Mouse (Mus musculus) layer of hippocampus, postnatal 10 days (tissue): ENCODE results near the gene E130208F15Rik. TPM values are rescaled to one million over a fixed set of nuclear protein-coding genes. Genes with fewer than 3 reads are reported as not detected.
A peak's percentile ranks its signal among the peaks of the same experiment; 100 is the strongest.

ENCODE experiments used
- DNase-seq, 2 experiments: peaks; one replicate each; pipeline ENCODE4 v3.0.0; 2021; ENCODE audit warnings: low spot score in 2 of 2
- long read RNA-seq: library from polyadenylated mRNA; stranded (forward); transcript quantifications from one replicate; pipeline ENCODE4 v2.0.0, GENCODE M21; 2023
- total RNA-seq, 2 experiments: library from RNA; stranded (reverse); gene quantifications; 2 replicates each; pipeline ENCODE4 v1.2.3; 2021

E130208F15Rik gene
- total RNA-seq: under 1 TPM; 0.48 to 0.69 TPM
- long read RNA-seq: 0 reads

DNA sequence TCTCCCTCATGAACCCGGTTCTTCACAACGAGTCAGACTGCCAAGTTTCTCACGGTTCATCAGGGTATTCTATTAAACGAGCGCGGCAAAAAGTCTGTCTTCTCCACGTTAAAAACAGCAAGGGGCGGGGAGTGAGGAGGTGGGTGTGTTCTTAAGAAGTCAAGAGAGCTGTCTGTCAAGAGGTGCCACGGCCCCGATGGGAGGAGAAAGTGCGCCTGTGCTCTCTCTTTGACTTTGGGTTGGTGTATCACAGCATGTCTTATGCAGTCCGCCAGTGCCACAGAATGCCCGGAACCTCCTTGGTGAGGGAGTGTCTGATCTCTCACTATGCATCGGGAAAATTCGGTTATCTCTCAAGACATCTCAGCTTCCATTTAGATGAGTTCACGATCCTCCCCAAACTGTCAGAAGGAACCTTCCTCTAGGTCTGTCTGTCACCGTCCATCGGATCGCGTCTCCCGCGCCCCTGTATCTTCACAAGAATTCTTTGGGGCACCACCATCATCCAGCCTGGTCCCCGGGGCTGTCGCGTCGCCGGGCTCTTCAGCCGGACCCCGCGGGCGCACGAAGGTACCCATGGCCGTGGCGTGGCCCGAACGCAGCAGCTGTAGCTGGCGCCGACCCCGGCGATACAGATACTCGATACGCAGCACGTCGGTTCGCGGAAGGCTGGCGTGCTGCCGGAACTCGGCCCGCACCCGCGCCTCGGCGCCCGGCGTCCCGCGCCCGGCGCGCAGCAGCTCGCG is at the start of gene E130208F15Rik:
Gene E130208F15Rik, plus strand, starts transcription at position 202 of the 746 bp plus-strand sequence.
- peak; percentile 42 to 61 for DNase-seq

DNA sequence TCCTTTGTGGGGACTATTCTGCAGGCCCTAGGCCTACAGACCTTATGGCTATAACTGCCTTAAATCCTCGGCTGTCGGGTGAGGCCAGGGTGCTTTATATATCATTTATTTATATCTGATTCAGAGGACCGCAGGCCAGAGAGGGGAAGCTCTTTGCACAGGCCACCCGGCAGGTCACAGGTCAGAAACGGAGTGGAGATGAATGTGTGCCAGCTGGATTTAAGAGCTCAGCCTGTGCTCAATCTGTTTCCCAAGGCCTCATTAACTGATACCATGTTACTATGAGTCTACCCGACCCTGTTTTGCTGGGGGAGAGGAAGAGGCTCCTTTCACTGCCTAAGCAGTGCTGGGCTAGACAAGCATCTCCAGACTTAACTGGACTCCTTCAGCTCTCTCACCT is 47.2 kb upstream of the E130208F15Rik start:
- no peak for DNase-seq

GRCm38 (mm10) chr7:30278911-30279310 is 42.6 kb upstream of the E130208F15Rik start:
- DNase-seq: no peak

DNA sequence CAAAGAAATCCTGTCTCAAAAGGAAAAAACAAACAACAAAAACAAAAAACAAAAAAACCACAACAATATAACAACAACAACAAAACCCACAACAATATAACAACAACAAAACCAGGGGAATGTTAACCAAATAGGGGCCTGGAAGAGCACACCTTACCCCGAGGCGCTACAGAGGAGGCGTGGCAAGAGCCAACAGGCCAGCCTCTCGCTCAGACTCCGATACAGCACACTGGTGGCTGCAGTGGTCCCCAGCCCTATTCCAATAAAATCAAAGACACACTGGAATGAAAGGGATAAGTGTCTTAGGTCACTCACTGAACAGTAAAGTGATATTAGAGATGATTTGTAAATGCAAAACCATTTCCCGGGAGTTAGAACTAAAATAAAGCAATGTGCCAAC is 42.0 kb upstream of the E130208F15Rik start:
- no peak for DNase-seq

- DNase-seq: peak; percentile 89 to 93
Measured at GRCm38 (mm10) chr7:30279951-30280669, 41.4 kb upstream of the E130208F15Rik start, which contains the start of the genes Thap8 and Wdr62. TSS of gene Thap8 (plus strand) at chr7:30280094. TSS of gene Wdr62 (minus strand) at chr7:30280419.

GRCm38 (mm10) chr7:30280670-30281138 is 40.8 kb upstream of the E130208F15Rik start:
- peak; percentile 83 to 89 for DNase-seq

- no peak for DNase-seq
Measured at GRCm38 (mm10) chr7:30281522-30281921, 40.0 kb upstream of the E130208F15Rik start.

- no peak for DNase-seq
Measured at GRCm38 (mm10) chr7:30282740-30283139, 38.8 kb upstream of the E130208F15Rik start.

GRCm38 (mm10) chr7:30286701-30287410 is 34.7 kb upstream of the E130208F15Rik start:
- DNase-seq: no peak

- no peak for DNase-seq
Measured at GRCm38 (mm10) chr7:30288046-30288445, 33.5 kb upstream of the E130208F15Rik start.

DNA sequence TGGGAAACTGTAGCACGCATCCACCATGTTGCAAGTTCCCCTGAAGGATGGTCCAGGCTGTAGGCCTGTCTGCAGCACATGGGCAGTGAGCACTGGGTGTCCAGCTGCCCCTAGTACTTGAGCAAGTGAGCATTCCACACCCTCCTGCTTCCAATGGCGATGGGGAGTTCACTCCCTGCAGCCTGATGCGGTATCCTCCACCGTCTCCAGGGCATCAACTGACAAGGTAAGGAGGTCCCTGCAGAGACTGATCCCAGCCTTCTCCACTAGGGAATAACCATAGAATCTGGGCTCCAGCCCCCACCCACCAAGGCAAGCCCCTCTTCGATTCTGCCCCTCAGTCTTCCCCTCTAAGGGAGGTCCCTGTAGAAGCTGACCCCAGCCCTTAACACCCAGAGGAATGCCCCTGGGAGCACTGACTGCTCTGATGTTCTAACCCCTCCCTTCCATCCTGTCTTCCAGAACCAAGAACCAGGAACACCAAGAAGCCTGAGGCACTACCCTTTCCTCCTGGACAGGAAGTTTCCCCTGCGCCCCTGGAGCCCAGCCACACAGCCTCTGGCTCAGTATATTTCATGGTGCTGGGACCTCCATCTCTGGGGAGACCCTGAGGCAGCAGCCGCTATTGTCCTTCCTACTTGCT is 32.3 kb upstream of the E130208F15Rik start:
- DNase-seq: no peak

DNA sequence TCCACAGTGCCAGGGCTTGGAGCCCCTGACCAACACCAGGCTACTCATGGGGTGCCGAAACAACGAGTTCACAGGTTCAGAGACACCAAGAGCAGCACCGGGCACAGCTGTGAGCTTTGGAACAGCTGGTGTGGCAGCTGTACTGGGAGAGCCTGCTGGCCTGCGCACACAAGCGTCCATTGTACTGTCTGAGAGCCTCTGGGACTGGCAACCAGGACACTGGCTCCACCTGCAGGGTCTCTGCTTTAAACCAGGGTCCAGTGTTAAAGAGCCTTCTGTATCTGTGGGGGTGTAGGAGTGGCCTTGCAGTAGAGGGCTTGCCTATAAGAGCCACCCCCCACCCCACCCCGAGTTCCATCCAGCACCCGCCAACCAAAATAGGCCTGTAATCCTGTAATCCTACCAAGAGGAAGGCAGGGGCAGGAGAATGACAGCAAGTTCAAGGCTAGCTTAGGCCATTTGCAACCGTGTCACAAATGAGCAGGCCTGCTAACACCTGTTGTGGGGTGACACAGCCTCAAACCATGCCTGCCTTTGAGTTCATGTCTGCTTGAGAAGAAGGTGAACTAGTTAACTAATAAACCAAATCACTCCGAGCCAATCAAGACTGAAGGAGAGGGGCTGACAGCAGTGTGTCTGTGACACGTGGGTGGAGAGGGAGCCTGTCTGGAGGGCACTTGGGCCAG is 31.7 kb upstream of the E130208F15Rik start:
- DNase-seq: peak; percentile 42 to 52

GRCm38 (mm10) chr7:30291215-30292131 is 30.1 kb upstream of the E130208F15Rik start, which contains the start of gene Clip3:
TSS of gene Clip3 (plus strand) at chr7:30291728.
- DNase-seq: peak; percentile 93 to 94

DNA sequence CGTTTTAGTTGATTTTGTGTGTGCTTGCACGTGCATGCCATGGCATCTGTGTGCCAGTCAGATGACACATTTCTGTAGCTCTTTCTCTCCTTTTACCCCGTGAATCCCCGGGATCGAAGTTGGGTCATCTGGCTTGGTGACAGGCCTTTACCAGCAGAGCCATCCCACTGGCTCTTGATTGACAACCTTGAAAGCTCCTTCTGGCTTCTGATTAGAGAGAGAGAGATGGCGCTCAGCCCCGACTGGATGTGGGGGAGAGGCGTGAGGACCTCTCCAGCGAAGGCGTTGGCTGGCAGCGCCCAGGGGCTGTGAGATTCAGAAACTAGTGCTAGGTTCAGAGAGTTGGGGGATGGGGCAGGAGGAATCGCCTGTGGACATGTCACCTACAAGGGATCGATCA is 27.7 kb upstream of the E130208F15Rik start:
- peak; percentile 48 to 52 for DNase-seq

GRCm38 (mm10) chr7:30294296-30294695 is 27.2 kb upstream of the E130208F15Rik start:
- no peak for DNase-seq

DNA sequence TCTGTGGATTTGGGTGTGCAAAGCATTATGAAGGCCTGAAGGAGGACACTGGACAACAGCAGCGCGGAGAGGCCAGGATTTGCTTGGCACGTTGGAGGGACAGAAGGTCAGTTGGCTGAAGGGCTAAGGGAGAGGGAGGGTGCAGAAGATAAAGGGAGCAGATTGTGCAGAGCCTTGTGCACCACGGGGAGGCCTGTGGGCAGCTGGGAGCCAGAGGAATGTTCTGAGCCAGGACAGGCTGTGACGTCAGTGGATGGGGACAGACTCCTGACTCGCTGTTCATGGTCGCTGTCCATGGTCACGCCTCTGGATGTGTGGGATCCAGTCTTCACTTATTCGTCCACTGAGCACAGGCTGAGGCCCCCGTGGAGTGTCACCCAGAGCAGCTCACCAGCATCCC is 26.4 kb upstream of the E130208F15Rik start:
- DNase-seq: no peak

DNA sequence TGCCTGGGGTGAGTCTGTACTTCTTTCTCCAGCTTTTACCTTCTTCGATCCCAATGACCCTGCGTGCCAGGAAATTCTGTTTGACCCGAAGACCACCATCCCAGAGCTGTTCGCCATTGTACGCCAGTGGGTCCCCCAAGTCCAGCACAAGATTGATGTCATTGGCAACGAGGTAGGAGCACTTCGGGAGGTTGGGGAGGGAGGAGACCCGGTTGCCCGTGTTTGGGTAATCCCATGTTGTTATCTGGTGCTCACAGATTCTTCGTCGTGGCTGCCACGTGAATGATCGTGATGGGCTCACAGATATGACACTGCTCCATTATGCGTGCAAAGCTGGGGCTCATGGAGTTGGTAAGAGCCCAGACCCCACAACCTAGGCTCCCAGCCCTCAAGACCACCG is 24.7 kb upstream of the E130208F15Rik start:
- no peak for DNase-seq

- DNase-seq: no peak
Measured at GRCm38 (mm10) chr7:30297266-30297665, 24.3 kb upstream of the E130208F15Rik start.

GRCm38 (mm10) chr7:30300914-30301313 is 20.6 kb upstream of the E130208F15Rik start:
- DNase-seq: peak in 1 of 2 experiments; percentile 41
